ENCODE assay signal across 34 mouse cellular contexts in the genomic region with DNA sequence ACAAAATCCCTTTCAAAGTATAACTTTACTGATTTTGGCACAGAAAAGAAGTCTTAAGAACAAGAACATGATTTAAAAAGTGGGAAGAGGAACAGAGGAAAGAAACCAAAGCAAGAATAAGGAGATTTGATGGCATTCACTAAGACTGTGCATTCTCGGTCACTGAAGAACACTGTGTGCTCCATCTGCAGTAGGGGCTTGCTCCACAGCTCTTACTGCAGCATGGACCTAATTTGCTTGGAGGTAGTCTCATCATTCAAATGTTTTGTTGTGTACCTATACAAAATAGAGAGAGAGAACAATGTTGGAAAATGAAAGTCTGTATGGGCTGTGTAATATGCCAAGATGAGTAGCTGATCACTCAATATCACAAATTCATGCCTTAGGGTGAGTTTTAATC. TPM values are rescaled to one million over a fixed set of nuclear protein-coding genes. Genes with fewer than 3 reads are reported as not detected.
"Had no signal": no experiment of that assay in that cellular context is flagged by ENCODE, and none has a peak within 500 bp of the region (broad histone marks: within the 10 kb centered on the region; RNA-seq: fewer than 3 reads in every experiment).

No protein-coding gene starts in this region.

- H3K27ac ChIP-seq: left cerebral cortex, adult 2 months; limb, embryonic 10.5 days; limb, embryonic 12.5 days; limb, embryonic 13.5 days; limb, embryonic 15.5 days; liver, embryonic 12.5 days; liver, embryonic 13.5 days; liver, embryonic 14.5 days; liver, embryonic 15.5 days; lung, embryonic 15.5 days; macrophage; midbrain, embryonic 10.5 days; midbrain, embryonic 12.5 days; midbrain, embryonic 13.5 days; midbrain, embryonic 15.5 days; neural tube, embryonic 12.5 days had no signal

- DNase-seq: layer of hippocampus, postnatal 36 days; left cerebral cortex, postnatal 4 days; liver; liver, embryonic 13.5 days; liver, postnatal 0 days; lung, adult 18-20 months; lung, adult 2 months; lung, postnatal 10 days; lung, postnatal 14 days had no signal

- ATAC-seq: liver, embryonic 12.5 days; liver, postnatal 0 days; midbrain, embryonic 13.5 days; midbrain, embryonic 15.5 days; midbrain, embryonic 16.5 days had no signal

- H3K27me3 ChIP-seq: limb, embryonic 12.5 days; limb, embryonic 13.5 days; limb, embryonic 15.5 days; liver, embryonic 12.5 days; liver, embryonic 13.5 days; liver, embryonic 15.5 days; lung, embryonic 15.5 days; megakaryocyte, embryonic 14.5 days; midbrain, embryonic 12.5 days; midbrain, embryonic 13.5 days; midbrain, embryonic 15.5 days; neural tube, embryonic 12.5 days had no signal

- H3K4me1 ChIP-seq: limb, embryonic 10.5 days; limb, embryonic 12.5 days; limb, embryonic 13.5 days; limb, embryonic 15.5 days; liver, embryonic 12.5 days; liver, embryonic 13.5 days; liver, embryonic 15.5 days; lung, embryonic 15.5 days; midbrain, embryonic 10.5 days; midbrain, embryonic 12.5 days; midbrain, embryonic 13.5 days; midbrain, embryonic 15.5 days; neural tube, embryonic 12.5 days had no signal

- H3K9me3 ChIP-seq: limb, embryonic 10.5 days; limb, embryonic 12.5 days; limb, embryonic 13.5 days; limb, embryonic 15.5 days; liver, embryonic 12.5 days; liver, embryonic 13.5 days; liver, embryonic 15.5 days; lung, embryonic 15.5 days; megakaryocyte, embryonic 14.5 days; midbrain, embryonic 10.5 days; midbrain, embryonic 12.5 days; midbrain, embryonic 13.5 days; midbrain, embryonic 15.5 days; neural tube, embryonic 12.5 days had no signal

- H3K4me3 ChIP-seq: left cerebral cortex, adult 2 months; limb, embryonic 10.5 days; limb, embryonic 12.5 days; limb, embryonic 13.5 days; limb, embryonic 15.5 days; liver, embryonic 12.5 days; liver, embryonic 13.5 days; liver, embryonic 15.5 days; lung, embryonic 15.5 days; megakaryocyte, embryonic 14.5 days; midbrain, embryonic 10.5 days; midbrain, embryonic 12.5 days; midbrain, embryonic 13.5 days; midbrain, embryonic 15.5 days; myocyte; neural tube, embryonic 12.5 days had no signal

- H3K4me2 ChIP-seq: limb, embryonic 12.5 days; limb, embryonic 13.5 days; limb, embryonic 15.5 days; liver, embryonic 11.5 days; liver, embryonic 12.5 days; liver, embryonic 13.5 days; liver, embryonic 15.5 days; lung, embryonic 15.5 days; midbrain, embryonic 12.5 days; midbrain, embryonic 13.5 days; midbrain, embryonic 15.5 days; neural tube, embryonic 12.5 days had no signal

- H3K9ac ChIP-seq: limb, embryonic 12.5 days; limb, embryonic 13.5 days; limb, embryonic 15.5 days; liver, embryonic 12.5 days; liver, embryonic 13.5 days; liver, embryonic 14.5 days; liver, embryonic 15.5 days; liver, postnatal 0 days; lung, embryonic 15.5 days; midbrain, embryonic 12.5 days; midbrain, embryonic 13.5 days; midbrain, embryonic 15.5 days; neural tube, embryonic 12.5 days had no signal

RNA-seq across cellular contexts. Expression of a gene that starts 19.3 kb away (rescaled TPM):
- polyA plus RNA-seq: limb, embryonic 10.5 days; limb, embryonic 11.5 days; limb, embryonic 12.5 days; limb, embryonic 13.5 days; limb, embryonic 15.5 days; liver, embryonic 11.5 days; liver, embryonic 12.5 days; liver, embryonic 13.5 days; liver, embryonic 15.5 days; liver, embryonic 16.5 days; liver, postnatal 0 days; lung, embryonic 15.5 days; lung, postnatal 0 days; macrophage; midbrain, embryonic 10.5 days; midbrain, embryonic 12.5 days; midbrain, embryonic 15.5 days; midbrain, embryonic 16.5 days; neural tube, embryonic 11.5 days; neural tube, embryonic 12.5 days had no signal

RNA-seq across cellular contexts. Expression of a gene that starts 53.0 kb away (rescaled TPM):
- polyA plus RNA-seq: limb, embryonic 10.5 days; limb, embryonic 11.5 days; limb, embryonic 12.5 days; limb, embryonic 13.5 days; limb, embryonic 15.5 days; liver, adult 2 months; liver, embryonic 11.5 days; liver, embryonic 12.5 days; liver, embryonic 13.5 days; liver, embryonic 14.5 days; liver, embryonic 15.5 days; liver, embryonic 16.5 days; liver, postnatal 0 days; lung, adult 2 months; lung, postnatal 0 days; macrophage; midbrain, embryonic 10.5 days; midbrain, embryonic 12.5 days; midbrain, embryonic 13.5 days; midbrain, embryonic 15.5 days; midbrain, embryonic 16.5 days; midbrain, postnatal 0 days; myocyte; neural tube, embryonic 11.5 days; neural tube, embryonic 12.5 days had no signal
